Mouse (Mus musculus) limb, embryonic 15.5 days (tissue): Measurements from ENCODE around the gene A630095N17Rik. TPM values are rescaled to one million over a fixed set of nuclear protein-coding genes. Genes with fewer than 3 reads are reported as not detected.
"Not testable (repeated sequence)": the region's sequence is repeated elsewhere in the genome, so short reads cannot be mapped to it uniquely, and the experiment has no call there.

Experiments
- ATAC-seq: fragments of 200-750 bp; cut with Nextera tagmentation; 2 replicates; pipeline ENCODE4 v1.8.0; 2017; ENCODE audit warnings: low read depth, moderate TSS enrichment; ENCODE audit not compliant: insufficient number of reproducible peaks, low FRiP score, low TSS enrichment
- H3K27ac ChIP-seq: fragments of 300-500 bp; sonication (generic); 2 replicates; pipeline ENCODE4 v1.5.1; 2015; ENCODE audit warnings: moderate library complexity, mild to moderate bottlenecking, inconsistent platforms
- H3K27me3 ChIP-seq: fragments of 300-500 bp; sonication (generic); 2 replicates; pipeline ENCODE4 v1.6.1; 2015; ENCODE audit warnings: inconsistent platforms
- H3K36me3 ChIP-seq: fragments of 300-500 bp; sonication (generic); 2 replicates; pipeline ENCODE4 v1.6.1; 2015; ENCODE audit warnings: inconsistent platforms
- H3K4me1 ChIP-seq: fragments of 300-500 bp; sonication (generic); 2 replicates; pipeline ENCODE4 v1.6.1; 2015; ENCODE audit warnings: inconsistent platforms
- H3K4me2 ChIP-seq: fragments of 300-500 bp; sonication (generic); 2 replicates; pipeline ENCODE4 v1.6.1; 2015; ENCODE audit warnings: mild to moderate bottlenecking, inconsistent platforms
- H3K4me3 ChIP-seq: fragments of 300-500 bp; sonication (generic); 2 replicates; pipeline ENCODE4 v1.5.1; 2015; ENCODE audit warnings: mild to moderate bottlenecking, inconsistent platforms
- H3K9ac ChIP-seq: fragments of 300-500 bp; sonication (generic); 2 replicates; pipeline ENCODE4 v1.6.1; 2015; ENCODE audit warnings: inconsistent platforms
- H3K9me3 ChIP-seq: fragments of 300-500 bp; sonication (generic); 2 replicates; pipeline ENCODE4 v1.6.1; 2016; ENCODE audit warnings: inconsistent platforms
- WGBS: fragments of 180-500 bp; shearing (Covaris S2); methylation state at CpG from one replicate; pipeline ENCODE4 v1.1.7; 2015; 5-methylcytosine and 5-hydroxymethylcytosine counted together
- polyA plus RNA-seq: library from polyadenylated mRNA; unstranded; fragments of >200 nt; fragmentation: Nextera tagmentation; extraction: Ambion mirVana; gene quantifications from 2 replicates; pipeline ENCODE4 v1.2.1, GENCODE M21; 2015

Gene A630095N17Rik
- polyA plus RNA-seq, 1 experiment from 2014 or later = not detected

DNA sequence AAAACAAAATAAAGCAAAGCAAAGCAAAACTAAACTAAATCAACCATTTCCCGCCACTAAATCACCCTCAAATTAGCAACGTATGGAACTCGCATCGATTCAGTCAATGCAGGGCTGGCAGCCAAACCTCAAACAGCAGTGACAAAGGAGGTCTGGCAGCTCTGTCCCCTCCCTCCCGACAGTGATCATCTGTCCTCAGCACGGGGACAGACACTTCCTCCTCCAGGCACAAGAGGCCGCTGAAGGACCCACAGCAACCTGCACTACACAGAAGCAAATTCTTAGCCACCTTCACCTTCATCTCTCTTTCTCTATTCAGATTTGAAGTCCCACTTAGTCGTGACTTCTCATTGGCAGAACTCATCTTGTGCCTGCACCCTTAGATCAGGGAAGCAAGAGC, 2.7 kb upstream of the A630095N17Rik start:
- under 1% methylated on average over 8 of the region's 8 CpGs for WGBS
- H3K36me3 ChIP-seq = 0 out of 2 replicates have a peak, but pooled peaks cover 4% of the 10 kb centered on the region
- 0 out of 2 replicates have a peak overlapping the region, but pooled peaks have one; percentile 8 for H3K4me2 ChIP-seq
- H3K27me3 ChIP-seq = no peaks in the 10 kb centered on the region
- H3K4me3 ChIP-seq = no peak overlapping the region
- ATAC-seq = no peak
- no peak overlapping the region for H3K27ac ChIP-seq
- H3K4me1 ChIP-seq = peaks cover 13% of the 10 kb centered on the region
- no peaks in the 10 kb centered on the region for H3K9me3 ChIP-seq
- H3K9ac ChIP-seq = no peak overlapping the region

GRCm38 (mm10) chr1:75232489-75232888, 587 bp upstream of the A630095N17Rik start:
- H3K4me3 ChIP-seq, ATAC-seq, H3K9ac ChIP-seq, H3K27ac ChIP-seq, H3K36me3 ChIP-seq, H3K27me3 ChIP-seq, H3K9me3 ChIP-seq, H3K4me2 ChIP-seq: not testable (repeated sequence)
- H3K4me1 ChIP-seq = peaks cover 13% of the 10 kb centered on the region
- 63% methylated on average over 4 of the region's 4 CpGs for WGBS

GRCm38 (mm10) chr1:75231224-75231623, 678 bp downstream of the A630095N17Rik start:
- H3K9me3 ChIP-seq = no peaks in the 10 kb centered on the region
- no peak overlapping the region for H3K4me2 ChIP-seq
- no peak overlapping the region for H3K9ac ChIP-seq
- peak overlapping the region; percentile 18; the same call in 1 of the 2 replicates for H3K27ac ChIP-seq
- peaks cover 5% of the 10 kb centered on the region; the same call in 1 of the 2 replicates for H3K4me1 ChIP-seq
- no peaks in the 10 kb centered on the region for H3K36me3 ChIP-seq
- 69% methylated on average over 4 of the region's 4 CpGs for WGBS
- no peak for ATAC-seq
- H3K27me3 ChIP-seq = no peaks in the 10 kb centered on the region
- H3K4me3 ChIP-seq = no peak overlapping the region

DNA sequence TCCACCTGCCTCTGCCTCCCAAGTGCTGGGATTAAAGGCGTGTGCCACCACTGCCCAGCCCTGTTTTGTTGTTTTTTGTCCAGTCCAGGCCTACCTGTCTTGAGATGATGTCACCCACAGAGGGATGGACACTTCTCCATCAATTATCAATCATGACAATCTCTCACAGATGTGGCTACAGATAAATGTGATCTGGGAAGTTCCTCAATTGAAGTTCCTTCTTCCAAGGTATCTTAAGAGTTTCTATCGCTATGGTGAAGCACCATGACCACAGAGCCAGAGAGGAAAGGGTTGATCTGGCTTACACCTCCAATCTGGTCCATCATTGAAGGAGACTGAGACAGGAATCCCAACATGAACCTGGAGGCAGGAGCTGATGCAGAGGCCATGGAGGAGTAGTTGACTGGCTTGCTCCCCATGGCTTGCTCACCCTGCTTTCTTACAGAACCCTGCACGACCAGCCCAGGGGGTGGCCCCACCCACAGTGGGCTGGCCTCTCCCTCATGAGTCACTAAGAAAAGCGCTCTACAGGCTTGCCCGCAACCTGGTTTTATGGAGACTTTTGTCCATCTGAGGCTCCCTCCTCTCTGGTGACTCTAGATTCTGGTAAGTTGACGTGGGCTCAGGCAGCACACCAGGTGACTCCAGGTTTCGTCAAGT, 1.4 kb downstream of the A630095N17Rik start:
- Histone ChIP-seq H3K4me1 (peaks cover under 1% of the 10 kb centered on the region; the same call in 1 of the 2 replicates), H3K27ac (no peak overlapping the region), H3K4me3 (no peak overlapping the region), H3K9me3 (no peaks in the 10 kb centered on the region), H3K27me3 (no peaks in the 10 kb centered on the region), H3K4me2 (no peak overlapping the region), H3K9ac (no peak overlapping the region), H3K36me3 (no peaks in the 10 kb centered on the region)
- ATAC-seq = no peak
- 59% methylated on average over 7 of the region's 7 CpGs for WGBS

DNA sequence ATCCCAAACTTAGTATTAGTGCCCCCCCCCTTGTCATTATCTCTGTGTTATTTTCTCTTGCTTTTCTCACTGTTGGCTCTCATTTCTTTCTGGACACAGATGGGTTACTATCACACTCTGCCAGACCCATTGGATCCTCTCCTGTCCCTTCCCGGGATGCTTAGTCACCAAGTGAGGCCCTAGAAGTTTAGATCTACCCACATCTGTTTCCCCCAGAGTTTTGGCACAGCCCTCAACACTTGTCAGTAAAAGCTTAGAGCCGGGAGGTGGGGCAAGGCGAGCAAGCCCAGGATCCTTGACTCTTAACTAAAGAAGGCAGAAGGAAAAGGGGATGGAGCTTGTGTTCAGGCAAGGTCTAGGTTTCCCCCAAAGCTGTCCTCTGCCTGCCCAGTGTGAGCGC, 2.7 kb downstream of the A630095N17Rik start:
- Histone ChIP-seq H3K4me3 (no peak overlapping the region), H3K9me3 (no peaks in the 10 kb centered on the region), H3K36me3 (no peaks in the 10 kb centered on the region), H3K27me3 (no peaks in the 10 kb centered on the region), H3K27ac (no peak overlapping the region), H3K4me2 (no peak overlapping the region), H3K9ac (no peak overlapping the region), H3K4me1 (no peaks in the 10 kb centered on the region)
- 51% methylated on average over 4 of the region's 4 CpGs for WGBS
- no peak for ATAC-seq

DNA sequence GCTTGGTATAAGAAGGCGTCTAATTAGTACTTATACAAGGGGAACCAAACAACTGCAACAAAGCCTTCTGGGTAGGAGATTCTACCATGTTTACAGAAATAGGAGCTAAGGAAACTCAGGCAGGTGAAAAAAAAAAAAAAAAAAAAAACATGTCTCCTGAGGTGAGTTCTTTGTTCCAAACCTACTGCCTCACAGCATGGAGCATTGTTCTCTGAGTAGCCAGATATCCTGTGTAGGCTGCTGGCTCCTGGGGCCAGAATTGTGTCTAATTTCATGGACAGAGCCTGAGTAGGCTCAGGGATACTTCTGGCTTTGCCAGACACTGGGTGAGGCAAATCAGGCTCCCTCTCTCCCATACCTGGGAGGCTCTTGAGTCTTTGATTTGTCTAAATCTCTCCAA, 4.2 kb downstream of the A630095N17Rik start:
- no peak for ATAC-seq
- no peaks in the 10 kb centered on the region for H3K36me3 ChIP-seq
- no peak overlapping the region for H3K27ac ChIP-seq
- whole genome bisulfite sequencing = 73% methylated on average over 1 of the region's 1 CpGs
- H3K4me3 ChIP-seq = no peak overlapping the region
- no peak overlapping the region for H3K9ac ChIP-seq
- no peak overlapping the region for H3K4me2 ChIP-seq
- no peaks in the 10 kb centered on the region for H3K4me1 ChIP-seq
- H3K27me3 ChIP-seq = no peaks in the 10 kb centered on the region
- H3K9me3 ChIP-seq = no peaks in the 10 kb centered on the region

- peaks cover 9% of the 10 kb centered on the region for H3K27me3 ChIP-seq
- no peak overlapping the region for H3K9ac ChIP-seq
- H3K9me3 ChIP-seq = no peaks in the 10 kb centered on the region
- H3K4me1 ChIP-seq = no peaks in the 10 kb centered on the region
- H3K4me3 ChIP-seq = no peak overlapping the region
- 62% methylated on average over 2 of the region's 2 CpGs for WGBS
- no peak overlapping the region for H3K27ac ChIP-seq
- no peak for ATAC-seq
- H3K4me2 ChIP-seq = no peak overlapping the region
- H3K36me3 ChIP-seq = no peaks in the 10 kb centered on the region
Measured at GRCm38 (mm10) chr1:75226138-75226537, 5.8 kb downstream of the A630095N17Rik start.

DNA sequence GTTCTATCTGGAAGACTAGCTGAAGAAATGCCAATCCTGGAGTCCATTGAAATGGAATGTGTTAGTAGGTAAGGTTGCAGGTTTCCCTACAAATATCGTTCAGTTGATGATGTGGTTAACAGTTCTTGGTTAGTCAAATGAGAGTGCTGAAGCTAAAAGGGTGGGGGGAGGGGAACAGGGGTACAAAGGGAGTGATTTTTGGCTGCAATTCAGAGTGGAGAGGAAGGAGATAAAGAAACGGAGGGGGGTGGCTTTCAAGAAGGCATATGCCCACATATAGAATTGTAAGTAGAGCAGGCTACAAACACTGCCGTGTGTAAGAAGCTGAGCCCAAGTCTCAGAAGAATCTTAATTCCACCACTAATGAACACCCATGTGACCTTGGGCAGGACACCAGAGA, 6.4 kb downstream of the A630095N17Rik start:
- WGBS = 68% methylated on average over 3 of the region's 3 CpGs
- ATAC-seq = no peak

GRCm38 (mm10) chr1:75223532-75223931, 8.4 kb downstream of the A630095N17Rik start:
- Histone ChIP-seq H3K4me1 (peaks cover 14% of the 10 kb centered on the region), H3K36me3 (no peaks in the 10 kb centered on the region), H3K9ac (no peak overlapping the region), H3K9me3 (no peaks in the 10 kb centered on the region), H3K4me2 (no peak overlapping the region), H3K27ac (no peak overlapping the region), H3K4me3 (no peak overlapping the region), H3K27me3 (peaks cover 35% of the 10 kb centered on the region)
- no peak for ATAC-seq
- 65% methylated on average over 6 of the region's 6 CpGs for WGBS

More for the DNA sequence above, 6.4 kb downstream of the A630095N17Rik start:
- H3K9ac ChIP-seq = no peak overlapping the region
- H3K9me3 ChIP-seq = no peaks in the 10 kb centered on the region
- H3K27me3 ChIP-seq = peaks cover 16% of the 10 kb centered on the region
- no peak overlapping the region for H3K27ac ChIP-seq
- no peak overlapping the region for H3K4me2 ChIP-seq
- no peak overlapping the region for H3K4me3 ChIP-seq
- H3K4me1 ChIP-seq = no peaks in the 10 kb centered on the region
- H3K36me3 ChIP-seq = no peaks in the 10 kb centered on the region

DNA sequence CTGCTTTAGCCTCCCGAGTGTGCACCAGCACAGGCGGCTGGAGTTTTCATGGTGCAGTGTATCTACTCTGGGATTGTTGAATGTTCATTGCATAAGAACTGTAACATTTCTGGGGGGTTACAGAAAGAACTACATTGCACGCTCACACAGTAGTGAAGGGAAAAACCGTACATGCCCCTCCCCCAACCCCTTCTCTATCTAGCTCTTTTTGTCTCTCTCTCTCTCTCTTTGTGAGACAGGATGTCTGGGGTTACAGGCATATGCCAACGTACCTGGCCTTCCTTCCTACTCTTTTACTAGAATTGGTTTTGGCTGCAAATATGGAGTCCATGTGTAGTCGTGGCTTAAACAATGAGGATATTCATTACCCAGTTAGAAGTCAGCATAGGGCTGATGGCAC, 9.0 kb downstream of the A630095N17Rik start:
- Histone ChIP-seq H3K4me2 (no peak overlapping the region), H3K4me1 (peaks cover 20% of the 10 kb centered on the region), H3K36me3 (no peaks in the 10 kb centered on the region), H3K27me3 (peaks cover 41% of the 10 kb centered on the region), H3K4me3 (no peak overlapping the region), H3K27ac (no peak overlapping the region), H3K9ac (no peak overlapping the region), H3K9me3 (no peaks in the 10 kb centered on the region)
- 75% methylated on average over 6 of the region's 6 CpGs for WGBS
- no peak for ATAC-seq

DNA sequence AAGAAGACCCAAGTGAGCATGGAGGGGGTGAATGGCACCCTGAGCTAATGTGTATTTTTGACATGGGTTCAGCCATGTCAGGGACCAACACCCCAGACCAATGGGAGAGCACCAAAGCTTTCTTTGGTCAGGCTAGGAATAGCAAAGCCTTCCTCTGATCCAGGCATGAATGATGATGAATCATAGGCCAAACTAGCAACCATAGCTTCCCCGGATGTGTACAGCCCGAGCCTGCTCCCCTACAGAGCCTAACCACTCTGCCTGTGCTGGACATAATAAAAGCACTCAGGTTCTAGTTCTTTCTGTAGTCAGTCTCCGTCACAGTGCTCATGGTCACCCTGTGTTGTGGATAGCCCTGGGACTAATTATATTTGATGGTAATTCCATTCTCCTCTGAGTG, 10.4 kb downstream of the A630095N17Rik start:
- Histone ChIP-seq H3K4me1 (peaks cover 22% of the 10 kb centered on the region), H3K9ac (no peak overlapping the region), H3K9me3 (no peaks in the 10 kb centered on the region), H3K4me3 (no peak overlapping the region), H3K4me2 (no peak overlapping the region), H3K36me3 (no peaks in the 10 kb centered on the region), H3K27ac (no peak overlapping the region), H3K27me3 (peaks cover 53% of the 10 kb centered on the region)
- 67% methylated on average over 3 of the region's 3 CpGs for WGBS
- ATAC-seq = no peak

DNA sequence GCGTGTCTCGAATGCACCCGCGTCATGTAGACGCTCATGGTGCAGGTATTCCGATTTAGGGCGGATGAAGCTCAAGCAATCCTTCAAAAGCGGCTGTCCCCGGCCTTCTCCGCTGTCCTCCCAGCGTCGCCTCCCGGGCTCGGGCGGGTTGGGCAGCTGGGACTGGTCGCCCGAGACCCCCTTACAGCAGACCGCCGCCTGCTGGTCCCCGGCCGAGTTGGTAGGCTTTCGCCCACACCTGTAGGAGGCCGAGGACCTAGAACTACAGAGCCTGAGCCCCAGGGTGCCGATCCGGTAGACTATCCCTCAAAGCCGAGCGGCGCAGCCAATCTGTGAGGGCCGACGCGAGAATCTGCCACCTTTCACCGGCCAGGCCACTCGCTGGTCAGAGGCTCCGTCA, 12.4 kb downstream of the A630095N17Rik start, which contains the start of gene Tuba4a:
Gene Tuba4a (minus strand): TSS at position 335 of the 400 bp plus-strand sequence.
- WGBS = 2% methylated on average over 34 of the region's 34 CpGs
- Histone ChIP-seq H3K9ac (peak within 1 kb of the TSS; percentile 36), H3K4me1 (peaks cover 22% of the 10 kb centered on the region), H3K4me2 (peak within 1 kb of the TSS; percentile 96), H3K4me3 (peak within 1 kb of the TSS; percentile 57), H3K27ac (peak within 1 kb of the TSS; percentile 43), H3K36me3 (peaks cover 14% of the 10 kb centered on the region), H3K9me3 (no peaks in the 10 kb centered on the region), H3K27me3 (peaks cover 53% of the 10 kb centered on the region)
- no peak for ATAC-seq
